Mouse (Mus musculus) limb, embryonic 12.5 days (tissue): ENCODE results near the gene Nfkb2. TPM values are rescaled to one million over a fixed set of nuclear protein-coding genes. Genes with fewer than 3 reads are reported as not detected.

Experiments
- ATAC-seq: fragments of 200-750 bp; cut with Nextera tagmentation; 2 replicates; pipeline ENCODE4 v1.8.0; 2017; ENCODE audit warnings: low read depth, moderate TSS enrichment; ENCODE audit not compliant: insufficient number of reproducible peaks, insufficient read depth, low FRiP score, low TSS enrichment
- H3K27ac ChIP-seq: fragments of 300-500 bp; sonication (generic); 2 replicates; pipeline ENCODE4 v1.5.1; 2016; ENCODE audit warnings: mild to moderate bottlenecking, moderate library complexity
- H3K27me3 ChIP-seq: fragments of 300-500 bp; sonication (generic); 2 replicates; pipeline ENCODE4 v1.6.1; 2016; ENCODE audit warnings: mild to moderate bottlenecking, moderate library complexity
- H3K36me3 ChIP-seq: fragments of 300-500 bp; sonication (generic); 2 replicates; pipeline ENCODE4 v1.6.1; 2016; ENCODE audit warnings: mild to moderate bottlenecking, moderate library complexity
- H3K4me1 ChIP-seq: fragments of 300-500 bp; sonication (generic); replicated peaks from 2 replicates; pipeline ENCODE4 v1.6.1; 2016
- H3K4me2 ChIP-seq: fragments of 300-500 bp; sonication (generic); 2 replicates; pipeline ENCODE4 v1.6.1; 2016; ENCODE audit warnings: mild to moderate bottlenecking, moderate library complexity
- H3K4me3 ChIP-seq: fragments of 300-500 bp; sonication (generic); replicated peaks from 2 replicates; pipeline ENCODE4 v1.5.1; 2016; ENCODE audit warnings: mild to moderate bottlenecking
- H3K9ac ChIP-seq: fragments of 300-500 bp; sonication (generic); replicated peaks from 2 replicates; pipeline ENCODE4 v1.6.1; 2016; ENCODE audit warnings: mild to moderate bottlenecking, moderate library complexity
- H3K9me3 ChIP-seq: fragments of 300-500 bp; sonication (generic); 2 replicates; pipeline ENCODE4 v1.6.1; 2016; ENCODE audit warnings: mild to moderate bottlenecking, moderate library complexity
- WGBS: fragments of 180-500 bp; shearing (Covaris S2); methylation state at CpG from one replicate; pipeline ENCODE4 v1.1.7; 2016; 5-methylcytosine and 5-hydroxymethylcytosine counted together
- microRNA counts: library from miRNA; unstranded; fragments of <30 nt; microRNA quantifications from one replicate; lab custom pipeline; 2017
- microRNA-seq: library from miRNA; unstranded; fragments of <30 nt; microRNA quantifications from one replicate; pipeline ENCODE4, GENCODE M21; 2017
- polyA plus RNA-seq: library from polyadenylated mRNA; unstranded; fragments of >200 nt; fragmentation: Nextera tagmentation; extraction: Ambion mirVana; gene quantifications from 2 replicates; pipeline ENCODE4 v1.2.1, GENCODE M21; 2016

Nfkb2 gene
- polyA plus RNA-seq, 1 experiment from 2014 or later = 8.5 TPM

GRCm38 (mm10) chr19:46350168-46350932, 46.2 kb downstream of the Nfkb2 start, which contains the start of gene 2310034G01Rik:
Gene 2310034G01Rik (minus strand): TSS chr19:46350302.
- Histone ChIP-seq H3K36me3 (no peaks in the 10 kb centered on the region), H3K27me3 (peaks cover 21% of the 10 kb centered on the region), H3K27ac (peak within 1 kb of the TSS; percentile 85), H3K4me2 (peak within 1 kb of the TSS; percentile 85), H3K4me1 (peaks cover 15% of the 10 kb centered on the region), H3K4me3 (peak within 1 kb of the TSS; percentile 66), H3K9me3 (no peaks in the 10 kb centered on the region), H3K9ac (peak within 1 kb of the TSS; percentile 85)
- no peak for ATAC-seq
- WGBS = 51% methylated on average over 10 of the region's 10 CpGs

- Histone ChIP-seq H3K4me2 (peak overlapping the region; percentile 84), H3K9ac (peak overlapping the region; percentile 60), H3K4me3 (peak overlapping the region; percentile 52), H3K36me3 (no peaks in the 10 kb centered on the region), H3K27ac (no peak overlapping the region), H3K27me3 (peaks cover 28% of the 10 kb centered on the region), H3K4me1 (peaks cover 11% of the 10 kb centered on the region; the same call in 1 of the 2 replicates), H3K9me3 (no peaks in the 10 kb centered on the region)
- ATAC-seq = peak; percentile 63; the same call in 1 of the 2 replicates
- WGBS = under 1% methylated on average over 29 of the region's 29 CpGs
Measured at GRCm38 (mm10) chr19:46356701-46357138, 52.6 kb downstream of the Nfkb2 start.

DNA sequence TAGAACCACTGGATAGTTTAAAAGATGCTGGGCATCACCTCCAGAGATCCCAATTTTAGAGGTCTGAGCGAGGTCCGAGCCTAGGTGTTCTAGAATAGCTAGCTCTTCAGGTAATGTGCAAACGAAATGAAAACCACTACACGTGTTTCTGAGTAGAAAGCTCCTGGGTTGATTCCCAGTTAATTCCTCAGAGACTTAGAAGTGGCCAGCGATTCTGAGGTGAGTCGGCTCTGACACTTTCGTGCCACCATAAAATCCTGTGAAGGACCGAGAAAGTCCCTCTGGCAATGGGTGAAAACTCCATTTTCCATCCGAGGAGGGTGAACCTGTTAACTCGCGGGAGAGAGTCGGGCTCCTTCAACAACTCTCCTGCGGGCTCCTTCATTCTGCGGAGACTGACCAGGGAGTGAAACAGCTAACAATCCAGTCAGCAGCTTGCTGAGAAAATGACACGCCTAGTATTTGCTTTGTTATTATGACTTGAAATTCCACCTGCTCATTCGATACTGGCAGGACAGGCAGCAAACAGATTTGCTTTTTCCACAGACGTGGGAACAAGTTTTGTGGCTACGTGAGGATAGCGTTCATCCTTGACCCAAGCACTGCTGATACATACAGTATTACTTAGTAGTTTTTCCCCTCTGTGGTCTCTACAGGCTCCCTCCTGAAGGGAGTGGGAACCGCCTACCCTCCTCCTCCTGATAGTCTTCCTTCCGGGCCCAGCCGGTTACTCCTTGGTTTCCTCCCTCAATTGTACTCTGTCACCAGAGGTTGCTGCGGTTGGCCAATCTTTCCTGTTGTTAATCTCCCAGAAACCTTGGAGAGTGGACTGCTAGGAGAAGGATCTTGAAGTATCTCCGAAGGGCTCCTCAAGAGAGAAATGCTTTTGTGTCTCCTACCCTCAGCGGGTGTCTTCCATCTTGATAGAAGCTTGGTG, 53.5 kb downstream of the Nfkb2 start:
- 19% methylated on average over 25 of the region's 25 CpGs for WGBS
- H3K9me3 ChIP-seq = no peaks in the 10 kb centered on the region
- peak overlapping the region; percentile 84 for H3K4me2 ChIP-seq
- peaks cover 28% of the 10 kb centered on the region for H3K27me3 ChIP-seq
- H3K9ac ChIP-seq = peak overlapping the region; percentile 60; the same call in 1 of the 2 replicates
- H3K4me3 ChIP-seq = peak overlapping the region; percentile 52
- H3K36me3 ChIP-seq = no peaks in the 10 kb centered on the region
- H3K27ac ChIP-seq = no peak overlapping the region
- no peak for ATAC-seq
- H3K4me1 ChIP-seq = peaks cover 11% of the 10 kb centered on the region; the same call in 1 of the 2 replicates

DNA sequence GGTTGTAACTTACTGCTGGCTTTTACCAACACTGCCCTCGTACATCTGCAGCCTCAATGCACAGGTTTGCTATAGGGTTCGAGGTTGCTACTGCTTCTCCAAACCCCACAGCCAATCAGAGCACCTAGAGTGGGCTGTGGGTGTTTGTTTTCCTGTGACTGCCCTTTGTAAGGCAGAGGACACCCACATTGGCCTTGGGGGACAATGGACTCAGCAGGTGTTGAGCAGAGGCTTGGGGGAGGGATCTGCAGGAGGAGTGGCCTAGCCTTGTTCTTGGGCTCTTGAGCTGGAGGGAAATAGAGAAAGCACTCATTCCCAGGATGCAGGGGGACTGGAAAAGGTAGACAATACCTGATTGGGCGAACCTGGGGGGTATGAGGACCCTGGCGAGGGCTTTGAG, 54.3 kb downstream of the Nfkb2 start:
- H3K4me3 ChIP-seq = no peak overlapping the region
- H3K36me3 ChIP-seq = no peaks in the 10 kb centered on the region
- 65% methylated on average over 4 of the region's 4 CpGs for WGBS
- peaks cover 11% of the 10 kb centered on the region; the same call in 1 of the 2 replicates for H3K4me1 ChIP-seq
- H3K9ac ChIP-seq = no peak overlapping the region
- peaks cover 28% of the 10 kb centered on the region for H3K27me3 ChIP-seq
- H3K27ac ChIP-seq = no peak overlapping the region
- H3K4me2 ChIP-seq = no peak overlapping the region
- no peak for ATAC-seq
- no peaks in the 10 kb centered on the region for H3K9me3 ChIP-seq

MicroRNAs within 50 kb of the gene (microRNA counts, 519-probe panel; counts per million panel counts)
- not detected for microRNA mmu-miR-146b (lab: Ali Mortazavi, UCI)

Small RNA genes lying within 50 kb of the gene (microRNA-seq; reads per million reads assigned to microRNA genes)
- not detected for gene Mir146b

Other genes starting within 250 kb of the Nfkb2 start
- 107 TPM in 2 replicates for gene Nolc1, start 228.5 kb upstream of the Nfkb2 start, polyA plus RNA-seq
- 0.40 and 0.53 TPM in 2 replicates for gene Elovl3, start 172.4 kb upstream of the Nfkb2 start, polyA plus RNA-seq
- 8.7 and 9.5 TPM in 2 replicates for gene Pitx3, start 156.0 kb upstream of the Nfkb2 start, polyA plus RNA-seq
- 57.4 and 63.0 TPM in 2 replicates for gene Gbf1, start 151.8 kb upstream of the Nfkb2 start, polyA plus RNA-seq
- gene Psd, start 22.8 kb downstream of the Nfkb2 start, polyA plus RNA-seq = 2.8 and 3.0 TPM in 2 replicates
- gene Fbxl15, start 23.9 kb downstream of the Nfkb2 start, polyA plus RNA-seq = 14.3 and 14.4 TPM in 2 replicates
- 165 and 176 TPM in 2 replicates for gene Cuedc2, start 34.4 kb downstream of the Nfkb2 start, polyA plus RNA-seq
- gene Mfsd13a, start 36.8 kb downstream of the Nfkb2 start, polyA plus RNA-seq = 3.8 and 4.4 TPM in 2 replicates
- gene 2310034G01Rik, start 46.0 kb downstream of the Nfkb2 start, polyA plus RNA-seq = 2.3 TPM in 2 replicates
- 145 and 147 TPM in 2 replicates for gene Actr1a, start 91.4 kb downstream of the Nfkb2 start, polyA plus RNA-seq
- gene Sufu, start 92.6 kb downstream of the Nfkb2 start, polyA plus RNA-seq = 44.4 and 45.2 TPM in 2 replicates
- gene Trim8, start 197.4 kb downstream of the Nfkb2 start, polyA plus RNA-seq = 17.3 and 21.5 TPM in 2 replicates